ENCODE assay signal across 1 mouse cellular context in genomic region chr11:120136796-120137624, GRCm38 (mm10).
TF ChIP-seq lines count a peak whose summit lies in the region.

No protein-coding gene starts in this region.

TF ChIP-seq in MEL, 35 proteins besides CTCF, POLR2A, EP300 and RAD21:
- TF ChIP-seq MXI1 (IDR thresholded peaks at IDR 0.05; ENCODE audit: low read depth, low read length) (peak; percentile 87), TCF12 (IDR thresholded peaks at IDR 0.05; ENCODE audit: low read depth, low read length) (peak; percentile 92), MEF2A (IDR thresholded peaks at IDR 0.05; ENCODE audit: extremely low read depth, insufficient replicate concordance, low read depth, low read length, poor library complexity, severe bottlenecking) (no peak), E2F4 (IDR thresholded peaks at IDR 0.05; ENCODE audit: borderline replicate concordance, low read depth, low read length) (no peak), MYB (IDR thresholded peaks at IDR 0.05; ENCODE audit: low read depth, low read length) (no peak), ZKSCAN1 (IDR thresholded peaks at IDR 0.05; ENCODE audit: low read depth, low read length) (no peak), ZNF384 (IDR thresholded peaks at IDR 0.05; ENCODE audit: low read depth, low read length) (no peak), TAL1 (IDR thresholded peaks at IDR 0.05; ENCODE audit: low read length) (peak; percentile 94), POLR2AphosphoS5 (IDR thresholded peaks at IDR 0.05; ENCODE audit: borderline replicate concordance, low read depth, low read length) (no peak), USF2 (IDR thresholded peaks at IDR 0.05; ENCODE audit: borderline replicate concordance in 1 of 2, insufficient read depth in 1 of 2, low read depth in 1 of 2, low read length in 2 of 2) (no peak), GABPA (IDR thresholded peaks at IDR 0.05; ENCODE audit: low read depth, low read length) (no peak), UBTF (IDR thresholded peaks at IDR 0.05; ENCODE audit: borderline replicate concordance, insufficient read depth, low read depth, low read length) (0 out of 2 replicates have a peak, but pooled peaks have one; percentile 65), MYC (IDR thresholded peaks at IDR 0.05; ENCODE audit: low read depth, low read length) (peak; percentile 69), NRF1 (IDR thresholded peaks at IDR 0.05; ENCODE audit: insufficient read depth, low read depth, low read length, poor library complexity, severe bottlenecking) (no peak), TBP (IDR thresholded peaks at IDR 0.05; ENCODE audit: low read depth, low read length) (peak; percentile 85), POLR2AphosphoS2 (IDR thresholded peaks at IDR 0.05; ENCODE audit: low read length) (no peak), MAZ (IDR thresholded peaks at IDR 0.05; ENCODE audit: low read depth, low read length) (no peak), CHD1 (IDR thresholded peaks at IDR 0.05; ENCODE audit: low read depth, low read length) (no peak), SIN3A (IDR thresholded peaks at IDR 0.05; ENCODE audit: low read length) (peak; percentile 85), CHD2 (IDR thresholded peaks at IDR 0.05; ENCODE audit: low read length) (no peak), GATA1 (IDR thresholded peaks at IDR 0.05; ENCODE audit: low read depth, low read length) (peak; percentile 92), ZC3H11A (IDR thresholded peaks at IDR 0.05; ENCODE audit: low read depth, low read length) (no peak), JUND (IDR thresholded peaks at IDR 0.05; ENCODE audit: low read depth, low read length) (no peak), HCFC1 (IDR thresholded peaks at IDR 0.05; ENCODE audit: low read depth, low read length) (no peak; the same call in 1 of the 2 replicates), MAFK (IDR thresholded peaks at IDR 0.05; ENCODE audit: borderline replicate concordance, low read depth, low read length) (no peak), ETS1 (IDR thresholded peaks at IDR 0.05; ENCODE audit: low read depth, low read length) (peak; percentile 82; the same call in 1 of the 2 replicates), USF1 (IDR thresholded peaks at IDR 0.05; ENCODE audit: low read depth, low read length) (no peak), MAX (IDR thresholded peaks at IDR 0.05; ENCODE audit: low read length) (peak; percentile 84), ELF1 (IDR thresholded peaks at IDR 0.05; ENCODE audit: low read depth, low read length) (no peak), SMC3 (IDR thresholded peaks at IDR 0.05; ENCODE audit: low read depth, low read length) (no peak), RCOR1 (IDR thresholded peaks at IDR 0.05; ENCODE audit: low read depth, low read length) (no peak; the same call in 1 of the 2 replicates), NELFE (IDR thresholded peaks at IDR 0.05; ENCODE audit: low read depth, low read length) (no peak), ZMIZ1 (IDR thresholded peaks at IDR 0.05; ENCODE audit: low read depth, low read length) (no peak), KAT2A (conservative IDR thresholded peaks at IDR 0.05; ENCODE audit: low read depth, low read length) (no peak), BHLHE40 (IDR thresholded peaks at IDR 0.05; ENCODE audit: borderline replicate concordance, low read depth, low read length) (peak; percentile 71; the same call in 1 of the 2 replicates)
